Mouse (Mus musculus) testis, adult 2 months (tissue): ENCODE measurements around the gene Obsl1.

Experiments used
- CTCF ChIP-seq: fragments of 200-500 bp; IDR thresholded peaks from 2 replicates; pipeline ENCODE4 v1.5.1; 2012; ENCODE audit warnings: low read depth, mild to moderate bottlenecking, inconsistent platforms, low read length, moderate library complexity; ENCODE audit not compliant: control insufficient read depth, insufficient read depth, insufficient replicate concordance
- POLR2A ChIP-seq: fragments of 200-500 bp; IDR thresholded peaks from 2 replicates; pipeline ENCODE4 v1.6.1; 2012; ENCODE audit warnings: low read depth, mild to moderate bottlenecking, inconsistent platforms, low read length, moderate library complexity; ENCODE audit not compliant: control insufficient read depth

DNA sequence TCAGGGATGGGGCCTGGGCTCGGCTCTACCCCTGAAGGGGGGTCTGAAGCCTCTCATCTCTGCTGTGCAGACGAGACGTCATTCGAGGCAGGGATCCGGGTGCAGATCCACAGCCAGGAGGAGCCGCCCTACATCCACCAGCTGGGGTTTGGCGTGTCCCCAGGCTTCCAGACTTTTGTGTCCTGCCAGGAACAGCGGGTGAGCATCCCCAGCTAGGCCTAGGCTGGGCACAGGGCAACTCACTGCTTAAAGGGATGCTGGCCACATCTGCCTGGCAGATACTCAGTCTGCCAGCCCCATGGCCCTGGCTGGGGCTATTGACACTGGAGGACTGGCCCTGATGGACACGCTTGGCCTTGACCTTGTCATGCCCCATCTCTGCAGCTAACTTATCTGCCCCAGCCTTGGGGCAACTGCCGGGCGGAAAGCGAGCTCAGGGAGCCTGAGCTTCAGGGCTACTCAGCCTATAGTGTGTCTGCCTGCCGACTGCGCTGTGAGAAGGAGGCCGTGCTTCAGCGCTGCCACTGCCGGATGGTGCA is 36.9 kb downstream of the Obsl1 start:
- TF ChIP-seq CTCF: no peak
- no peak for TF ChIP-seq POLR2A
